Mouse (Mus musculus): Measurements from ENCODE around the gene Bves.
"Not testable (repeated sequence)": the region's sequence is repeated elsewhere in the genome, so short reads cannot be mapped to it uniquely, and the experiment has no call there.

Bves gene

DNA sequence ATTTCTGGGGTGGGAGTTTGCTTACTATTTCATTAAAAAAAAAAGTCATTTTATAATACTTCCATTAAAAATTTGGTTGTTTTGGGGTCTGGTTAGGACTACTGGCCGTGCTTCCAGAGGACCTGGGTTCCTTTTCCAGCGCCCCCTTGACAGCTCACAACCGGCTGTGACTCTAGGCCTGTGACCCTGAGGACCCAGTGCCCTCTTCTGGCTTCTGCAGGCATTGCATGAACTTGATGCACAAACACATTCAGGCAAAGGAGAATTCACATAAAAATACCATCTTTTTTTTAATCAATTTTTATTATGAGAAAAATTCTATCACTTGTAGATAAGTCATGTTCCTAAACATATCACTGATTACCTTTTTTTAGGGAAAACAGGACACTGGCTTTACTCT is 12.6 kb downstream of the Bves start:
- in situ Hi-C loops (cut with MboI, MseI): not testable (repeated sequence)

- in situ Hi-C loops (cut with MboI, MseI): no loop called here
These were observed 20.5 kb downstream of the Bves start for GRCm38 (mm10) chr10:45356091-45356490.

GRCm38 (mm10) chr10:45363396-45363795 is 27.8 kb downstream of the Bves start:
- in situ Hi-C loops (cut with MboI, MseI): no loop called here

GRCm38 (mm10) chr10:45366987-45367705 is 31.6 kb downstream of the Bves start:
- in situ Hi-C loops (cut with MboI, MseI): loop anchor here (5.0 kb wide), 1 partner anchor 315 kb away; no protein-coding TSS in a partner anchor

- in situ Hi-C loops (cut with MboI, MseI): loop anchor here (5.0 kb wide), 1 partner anchor 317 kb away; no protein-coding TSS in a partner anchor
These were observed 34.1 kb downstream of the Bves start for GRCm38 (mm10) chr10:45369639-45370038.

- in situ Hi-C loops (cut with MboI, MseI): no loop called here
These were observed 35.0 kb downstream of the Bves start for GRCm38 (mm10) chr10:45370545-45370944.

DNA sequence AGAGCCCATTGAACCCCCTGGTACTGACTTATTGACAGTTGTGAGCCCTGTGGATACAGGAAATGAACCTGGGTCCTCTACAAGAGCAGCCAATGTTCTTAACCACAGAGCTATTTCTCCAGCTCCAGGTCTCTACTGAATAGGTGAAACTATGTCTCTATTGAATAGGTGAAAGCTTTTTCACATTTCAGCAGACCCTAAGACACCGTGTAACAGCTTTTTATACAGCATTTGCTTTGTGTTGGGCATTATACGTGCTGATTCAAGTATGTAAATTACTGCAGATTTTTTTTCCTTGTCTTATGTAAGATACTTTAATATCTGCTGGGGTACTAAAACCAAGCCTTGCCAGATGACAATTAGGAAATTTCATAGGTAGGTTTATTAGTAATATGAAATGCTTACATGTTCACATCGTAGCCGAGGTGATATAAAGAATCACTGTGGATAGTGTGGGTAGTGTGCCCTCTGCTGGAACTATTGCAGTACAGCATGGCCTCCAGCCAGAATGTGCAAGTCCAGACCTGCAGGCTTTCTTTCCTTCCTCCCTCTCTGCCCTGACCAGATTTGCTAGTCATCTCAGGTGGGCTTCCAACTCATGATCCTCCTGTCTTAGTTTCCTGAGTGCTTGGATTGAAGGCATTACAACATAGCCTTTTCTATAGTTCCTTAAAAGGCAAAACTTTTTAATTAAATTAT is 37.6 kb downstream of the Bves start:
- in situ Hi-C loops (cut with MboI, MseI): no loop called here

DNA sequence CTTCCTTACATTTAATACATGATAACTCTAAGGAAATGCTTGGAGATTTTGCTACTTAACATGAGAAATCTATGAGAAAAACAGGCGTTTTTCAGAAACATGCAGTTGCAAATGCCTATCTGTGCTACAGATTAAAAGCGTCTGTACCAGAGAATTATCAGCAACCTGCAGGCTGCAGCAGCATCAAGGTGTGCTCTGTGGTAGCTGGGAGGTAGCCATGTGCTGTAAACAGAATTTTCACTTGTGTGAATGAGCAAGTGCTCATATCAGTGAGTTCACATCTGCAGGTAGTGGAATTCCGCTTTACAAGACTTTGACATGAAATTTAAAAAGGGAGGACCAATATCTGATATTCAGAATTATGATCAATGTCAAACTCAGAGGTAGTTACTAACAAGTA is 42.7 kb downstream of the Bves start:
- in situ Hi-C loops (cut with MboI, MseI): no loop called here

DNA sequence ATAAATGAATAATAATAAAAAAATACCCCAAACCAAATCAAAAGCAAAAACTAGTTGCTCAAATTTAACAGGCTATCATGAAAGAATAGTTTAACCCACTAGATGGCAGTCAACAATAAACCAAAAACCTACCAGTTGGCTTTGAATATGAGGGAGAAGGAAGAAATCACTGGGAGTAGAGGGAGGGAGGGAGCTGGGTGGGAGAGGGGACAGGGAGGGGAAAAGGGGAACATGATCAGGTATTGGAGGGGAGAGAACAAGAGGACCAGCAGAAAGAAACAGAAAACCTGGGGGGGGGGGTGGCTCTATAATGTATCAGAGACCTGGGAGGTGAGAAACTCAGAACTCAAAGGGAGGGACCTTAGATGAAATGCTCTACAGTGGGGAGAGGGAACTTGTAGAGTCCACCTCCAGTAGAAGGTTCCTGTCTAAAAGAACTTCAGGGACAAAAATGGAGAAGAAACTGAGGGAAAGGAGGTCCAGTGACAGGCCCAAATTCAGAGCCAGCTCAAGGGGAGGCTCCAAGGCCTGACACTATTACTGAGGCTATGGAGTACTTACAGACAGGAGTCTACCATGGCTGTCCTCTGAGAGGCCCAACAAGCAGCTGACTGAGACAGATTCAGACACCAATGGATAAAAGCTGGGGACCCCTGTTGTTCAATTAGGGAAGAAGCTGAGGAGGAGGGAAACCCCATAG is 46.5 kb downstream of the Bves start:
- in situ Hi-C loops (cut with MboI, MseI): no loop called here

DNA sequence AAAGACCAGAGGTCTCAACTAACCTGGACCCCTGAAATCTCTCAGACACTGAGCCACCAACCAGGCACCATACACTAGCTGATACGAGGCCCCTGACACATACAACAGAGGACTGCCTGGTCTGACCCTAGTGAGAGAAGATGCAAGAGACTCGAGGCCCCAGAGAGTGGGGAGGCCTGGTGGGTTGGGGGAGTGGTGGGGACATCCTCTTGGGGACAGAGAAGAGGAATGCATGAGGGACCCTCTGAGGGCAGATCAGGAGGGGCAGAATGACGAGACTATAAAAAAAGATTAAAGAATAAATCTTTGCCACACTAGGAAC is 47.0 kb downstream of the Bves start:
- in situ Hi-C loops (cut with MboI, MseI): no loop called here

- in situ Hi-C loops (cut with MboI, MseI): no loop called here
These were observed 62.6 kb downstream of the Bves start for GRCm38 (mm10) chr10:45398211-45398610.

DNA sequence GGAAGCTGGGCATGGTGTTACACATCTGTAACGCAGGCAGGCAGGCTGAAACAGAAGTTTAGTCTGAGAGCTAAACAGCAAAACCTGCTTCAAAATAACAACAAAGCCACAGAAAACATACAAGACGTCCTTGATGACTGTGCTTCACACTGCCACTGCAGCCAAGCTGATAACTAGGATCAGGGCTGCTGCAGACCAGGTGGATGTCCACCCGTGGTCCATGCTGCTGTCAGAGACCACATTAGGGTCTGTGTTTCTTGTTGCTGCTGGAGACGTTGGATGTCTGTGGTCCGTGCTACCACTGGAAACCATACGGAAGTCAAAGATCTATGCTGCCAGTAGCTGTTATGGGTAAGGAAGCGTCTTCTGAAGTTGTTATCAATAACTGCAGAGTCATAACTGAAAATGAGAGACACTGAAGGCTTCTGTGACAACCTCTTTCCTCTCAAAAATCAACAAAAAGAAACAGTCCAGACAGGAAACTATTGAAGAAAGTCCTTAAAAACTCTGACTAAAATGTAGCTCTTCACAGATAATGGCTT is 64.2 kb downstream of the Bves start:
- in situ Hi-C loops (cut with MboI, MseI): no loop called here

GRCm38 (mm10) chr10:45410624-45411341 is 75.2 kb downstream of the Bves start:
- in situ Hi-C loops (cut with MboI, MseI): no loop called here

- in situ Hi-C loops (cut with MboI, MseI): no loop called here
These were observed 76.2 kb downstream of the Bves start for GRCm38 (mm10) chr10:45411741-45412140.

DNA sequence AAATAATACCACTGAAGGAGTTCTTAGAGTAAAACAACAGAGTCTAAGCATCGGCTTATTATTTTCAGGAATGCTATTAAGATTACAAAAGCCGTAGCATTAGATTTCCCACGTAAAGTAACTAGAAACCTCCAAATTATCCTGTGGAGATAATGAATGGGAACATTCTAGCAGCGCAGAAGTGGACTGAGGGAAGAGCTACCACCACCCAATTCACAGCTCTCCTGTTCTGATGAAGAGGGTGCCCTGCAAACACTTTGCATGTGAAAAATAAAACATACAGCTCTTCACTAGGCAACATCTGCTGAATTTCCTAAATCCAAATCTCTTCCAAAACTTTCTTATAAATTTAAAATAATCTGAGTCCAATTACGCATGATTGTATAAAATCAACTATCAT is 76.6 kb downstream of the Bves start:
- in situ Hi-C loops (cut with MboI, MseI): no loop called here
